Mouse (Mus musculus) lung, adult 2 months (tissue): ENCODE results near the gene Barhl1.

Experiments
- CTCF ChIP-seq: fragments of 200-500 bp; IDR thresholded peaks from 2 replicates; pipeline ENCODE4 v1.5.1; 2011; ENCODE audit warnings: mild to moderate bottlenecking, low read length, control low read depth; ENCODE audit not compliant: insufficient read depth
- POLR2A ChIP-seq: fragments of 200-500 bp; IDR thresholded peaks from 2 replicates; pipeline ENCODE4 v1.6.1; 2011; ENCODE audit warnings: low read depth, mild to moderate bottlenecking, control low read depth, low read length, borderline replicate concordance; ENCODE audit errors: extremely low read depth

- TF ChIP-seq CTCF (no peak), POLR2A (no peak)
Measured at GRCm38 (mm10) chr2:28909186-28909817, 7.2 kb downstream of the Barhl1 start.
